Mouse (Mus musculus): ENCODE measurements around the gene Ank3. TPM values are rescaled to one million over a fixed set of nuclear protein-coding genes. Genes with fewer than 3 reads are reported as not detected.
A peak's percentile ranks its signal among the peaks of the same experiment; 100 is the strongest.

Ank3 gene
- polyA plus RNA-seq, 1 experiment from 2014 or later = 10.0 TPM

- no peaks in the 10 kb centered on the region for H3K9me3 ChIP-seq (replicated peaks)
- no peak overlapping the region for H3K4me3 ChIP-seq
- no peak overlapping the region for H3K27ac ChIP-seq
- H3K9ac ChIP-seq = no peak overlapping the region
- H3K4me1 ChIP-seq = peaks cover 17% of the 10 kb centered on the region
- no peaks in the 10 kb centered on the region; the same call in 1 of the 2 replicates for H3K36me3 ChIP-seq
- no peaks in the 10 kb centered on the region for H3K27me3 ChIP-seq (replicated peaks)
- no peak for ATAC-seq
- H3K4me2 ChIP-seq = no peak overlapping the region
- 85% methylated on average over 2 of the region's 2 CpGs for WGBS (ENCODE audit: insufficient replicate concordance)
Measured at GRCm38 (mm10) chr10:69979636-69980035, 581.1 kb downstream of the Ank3 start.

- Histone ChIP-seq H3K9me3 (replicated peaks) (0 out of 2 replicates have a peak, but pooled peaks cover 2% of the 10 kb centered on the region), H3K9ac (peak overlapping the region; percentile 29; the same call in 1 of the 2 replicates), H3K36me3 (peaks cover 2% of the 10 kb centered on the region; the same call in 1 of the 2 replicates), H3K4me2 (peak overlapping the region; percentile 64), H3K27me3 (replicated peaks) (no peaks in the 10 kb centered on the region), H3K27ac (peak overlapping the region; percentile 49; the same call in 1 of the 2 replicates), H3K4me3 (peak overlapping the region; percentile 29; the same call in 1 of the 2 replicates), H3K4me1 (peaks cover 17% of the 10 kb centered on the region)
- ATAC-seq = peak; percentile 98
- 20% methylated on average over 21 of the region's 21 CpGs for WGBS (ENCODE audit: insufficient replicate concordance)
Measured at GRCm38 (mm10) chr10:69981386-69982097, 583.0 kb downstream of the Ank3 start.

GRCm38 (mm10) chr10:69982701-69983100 lies 584.1 kb downstream of the Ank3 start:
- Histone ChIP-seq H3K9ac (no peak overlapping the region), H3K4me3 (no peak overlapping the region), H3K27me3 (replicated peaks) (no peaks in the 10 kb centered on the region), H3K4me2 (no peak overlapping the region), H3K36me3 (peaks cover 14% of the 10 kb centered on the region), H3K9me3 (replicated peaks) (peaks cover 6% of the 10 kb centered on the region; the same call in 1 of the 2 replicates), H3K4me1 (peaks cover 14% of the 10 kb centered on the region), H3K27ac (no peak overlapping the region)
- ATAC-seq = no peak
- 64% methylated on average over 4 of the region's 4 CpGs for WGBS (ENCODE audit: insufficient replicate concordance)

- peaks cover 51% of the 10 kb centered on the region for H3K36me3 ChIP-seq
- WGBS (ENCODE audit: insufficient replicate concordance) = 80% methylated on average over 11 of the region's 11 CpGs
Measured at GRCm38 (mm10) chr10:69987496-69987895, 588.9 kb downstream of the Ank3 start.

GRCm38 (mm10) chr10:69997082-69997481 lies 598.5 kb downstream of the Ank3 start:
- peaks cover 15% of the 10 kb centered on the region for H3K9me3 ChIP-seq (replicated peaks)
- no peak overlapping the region for H3K4me2 ChIP-seq
- no peak overlapping the region for H3K9ac ChIP-seq
- no peak overlapping the region for H3K27ac ChIP-seq
- no peaks in the 10 kb centered on the region for H3K27me3 ChIP-seq (replicated peaks)
- no peak overlapping the region for H3K4me3 ChIP-seq
- ATAC-seq = no peak
- WGBS (ENCODE audit: insufficient replicate concordance) = 46% methylated on average over 8 of the region's 8 CpGs
- H3K36me3 ChIP-seq = peaks cover 11% of the 10 kb centered on the region; the same call in 1 of the 2 replicates
- peaks cover 6% of the 10 kb centered on the region; the same call in 1 of the 2 replicates for H3K4me1 ChIP-seq

More at GRCm38 (mm10) chr10:69987496-69987895, 588.9 kb downstream of the Ank3 start:
- no peaks in the 10 kb centered on the region for H3K27me3 ChIP-seq (replicated peaks)
- H3K9ac ChIP-seq = no peak overlapping the region
- ATAC-seq = no peak
- H3K4me3 ChIP-seq = no peak overlapping the region
- no peaks in the 10 kb centered on the region for H3K4me1 ChIP-seq
- H3K9me3 ChIP-seq (replicated peaks) = peaks cover 49% of the 10 kb centered on the region
- H3K4me2 ChIP-seq = no peak overlapping the region
- no peak overlapping the region for H3K27ac ChIP-seq

- H3K27ac ChIP-seq = no peak overlapping the region
- no peaks in the 10 kb centered on the region for H3K4me1 ChIP-seq
- no peaks in the 10 kb centered on the region for H3K27me3 ChIP-seq (replicated peaks)
- no peak for ATAC-seq
- H3K36me3 ChIP-seq = peaks cover 8% of the 10 kb centered on the region; the same call in 1 of the 2 replicates
- H3K9me3 ChIP-seq (replicated peaks) = no peaks in the 10 kb centered on the region
- no peak overlapping the region for H3K4me2 ChIP-seq
- H3K9ac ChIP-seq = no peak overlapping the region
- 73% methylated on average over 5 of the region's 5 CpGs for WGBS (ENCODE audit: insufficient replicate concordance)
- no peak overlapping the region for H3K4me3 ChIP-seq
Measured at GRCm38 (mm10) chr10:70004058-70004457, 605.5 kb downstream of the Ank3 start.

- ATAC-seq = no peak
- H3K9ac ChIP-seq = no peak overlapping the region
- peaks cover 8% of the 10 kb centered on the region; the same call in 1 of the 2 replicates for H3K36me3 ChIP-seq
- H3K4me2 ChIP-seq = no peak overlapping the region
- no peaks in the 10 kb centered on the region for H3K9me3 ChIP-seq (replicated peaks)
- H3K27me3 ChIP-seq (replicated peaks) = no peaks in the 10 kb centered on the region
- 92% methylated on average over 15 of the region's 15 CpGs for WGBS (ENCODE audit: insufficient replicate concordance)
- no peak overlapping the region for H3K27ac ChIP-seq
- H3K4me1 ChIP-seq = no peaks in the 10 kb centered on the region
- H3K4me3 ChIP-seq = no peak overlapping the region
Measured at GRCm38 (mm10) chr10:70004831-70005230, 606.3 kb downstream of the Ank3 start.

- no peak for ATAC-seq
- Histone ChIP-seq H3K9ac (no peak overlapping the region), H3K27ac (no peak overlapping the region), H3K36me3 (peaks cover 8% of the 10 kb centered on the region; the same call in 1 of the 2 replicates), H3K4me1 (no peaks in the 10 kb centered on the region), H3K27me3 (replicated peaks) (no peaks in the 10 kb centered on the region), H3K9me3 (replicated peaks) (no peaks in the 10 kb centered on the region), H3K4me2 (no peak overlapping the region), H3K4me3 (no peak overlapping the region)
- WGBS (ENCODE audit: insufficient replicate concordance) = 63% methylated on average over 9 of the region's 9 CpGs
Measured at GRCm38 (mm10) chr10:70006380-70006779, 607.8 kb downstream of the Ank3 start.

- Histone ChIP-seq H3K4me2 (no peak overlapping the region), H3K9me3 (replicated peaks) (no peaks in the 10 kb centered on the region), H3K36me3 (no peaks in the 10 kb centered on the region), H3K9ac (no peak overlapping the region), H3K27ac (no peak overlapping the region), H3K27me3 (replicated peaks) (no peaks in the 10 kb centered on the region), H3K4me3 (no peak overlapping the region), H3K4me1 (no peaks in the 10 kb centered on the region)
- 67% methylated on average over 5 of the region's 5 CpGs for WGBS (ENCODE audit: insufficient replicate concordance)
- no peak for ATAC-seq
Measured at GRCm38 (mm10) chr10:70011738-70012137, 613.2 kb downstream of the Ank3 start.

- WGBS (ENCODE audit: insufficient replicate concordance) = 74% methylated on average over 13 of the region's 13 CpGs
- no peak overlapping the region for H3K27ac ChIP-seq
- no peak overlapping the region for H3K4me2 ChIP-seq
- H3K9ac ChIP-seq = no peak overlapping the region
- no peaks in the 10 kb centered on the region for H3K27me3 ChIP-seq (replicated peaks)
- H3K36me3 ChIP-seq = no peaks in the 10 kb centered on the region
- ATAC-seq = no peak
- H3K4me3 ChIP-seq = no peak overlapping the region
- no peaks in the 10 kb centered on the region for H3K9me3 ChIP-seq (replicated peaks)
- H3K4me1 ChIP-seq = no peaks in the 10 kb centered on the region
Measured at GRCm38 (mm10) chr10:70013931-70014330, 615.4 kb downstream of the Ank3 start.

- H3K36me3 ChIP-seq = 0 out of 2 replicates have a peak, but pooled peaks cover 5% of the 10 kb centered on the region
- no peak overlapping the region for H3K27ac ChIP-seq
- 81% methylated on average over 9 of the region's 9 CpGs for WGBS (ENCODE audit: insufficient replicate concordance)
- no peaks in the 10 kb centered on the region for H3K27me3 ChIP-seq (replicated peaks)
- H3K4me2 ChIP-seq = no peak overlapping the region
- H3K4me3 ChIP-seq = no peak overlapping the region
- H3K9ac ChIP-seq = no peak overlapping the region
- no peaks in the 10 kb centered on the region for H3K9me3 ChIP-seq (replicated peaks)
- H3K4me1 ChIP-seq = no peaks in the 10 kb centered on the region
- no peak for ATAC-seq
Measured at GRCm38 (mm10) chr10:70015201-70015600, 616.6 kb downstream of the Ank3 start.

- WGBS (ENCODE audit: insufficient replicate concordance) = 66% methylated on average over 2 of the region's 2 CpGs
- Histone ChIP-seq H3K27me3 (replicated peaks) (no peaks in the 10 kb centered on the region), H3K4me1 (no peaks in the 10 kb centered on the region), H3K4me2 (no peak overlapping the region), H3K36me3 (0 out of 2 replicates have a peak, but pooled peaks cover 5% of the 10 kb centered on the region), H3K9me3 (replicated peaks) (no peaks in the 10 kb centered on the region), H3K27ac (no peak overlapping the region), H3K9ac (no peak overlapping the region), H3K4me3 (no peak overlapping the region)
- ATAC-seq = no peak
Measured at GRCm38 (mm10) chr10:70018691-70019090, 620.1 kb downstream of the Ank3 start.
